Mouse (Mus musculus): ENCODE measurements around the gene Slc10a1. TPM values are rescaled to one million over a fixed set of nuclear protein-coding genes. Genes with fewer than 3 reads are reported as not detected.
"Not testable (repeated sequence)": the region's sequence is repeated elsewhere in the genome, so short reads cannot be mapped to it uniquely, and the experiment has no call there.

The Slc10a1 gene
- polyA plus RNA-seq, 1 experiment from 2014 or later: 0.94 TPM

DNA sequence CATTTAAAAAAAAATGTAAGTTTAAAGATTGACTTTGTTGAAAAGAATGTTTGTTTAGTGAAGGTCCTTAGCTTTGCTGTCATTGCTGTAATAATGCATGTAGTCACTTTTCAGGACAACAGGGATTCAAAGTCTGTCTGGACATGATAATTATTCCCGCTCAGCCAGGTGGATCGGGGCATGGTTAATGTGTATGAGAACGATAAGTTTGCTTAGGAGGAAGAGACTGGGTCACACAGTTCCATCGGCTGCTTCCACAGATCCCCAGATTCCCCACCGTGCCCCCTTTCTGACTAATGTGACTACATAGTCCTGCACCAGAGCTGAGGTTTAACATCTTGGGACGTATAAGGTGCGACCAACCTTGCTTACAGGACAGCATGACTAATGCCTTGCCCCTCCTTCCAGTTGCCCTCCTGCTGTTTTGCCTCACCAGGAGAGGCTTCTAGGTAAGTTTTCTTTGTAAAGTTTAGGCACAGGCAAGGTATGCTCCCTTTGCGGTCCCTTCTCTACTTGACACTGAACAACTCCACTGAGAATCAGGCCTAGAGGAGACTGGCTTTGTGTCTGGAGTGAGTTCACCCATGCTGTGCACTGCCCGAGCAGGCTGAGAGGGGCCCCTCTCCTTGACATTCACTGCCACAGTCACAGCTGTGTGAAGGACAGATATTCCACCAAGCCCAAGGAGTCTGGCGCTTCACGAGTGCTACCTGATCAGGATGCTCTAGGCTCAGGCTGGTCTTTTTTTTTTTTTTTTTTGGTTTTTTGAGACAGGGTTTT, 2.3 kb downstream of the Slc10a1 start:
- Histone ChIP-seq H3K4me1 (no peaks in the 10 kb centered on the region), H3K36me3 (no peaks in the 10 kb centered on the region), H3K9me3 (no peaks in the 10 kb centered on the region), H3K4me3 (no peak overlapping the region), H3K9ac (no peak overlapping the region), H3K27me3 (no peaks in the 10 kb centered on the region), H3K4me2 (no peak overlapping the region), H3K27ac (no peak overlapping the region)
- no peak for ATAC-seq (ENCODE audit: insufficient number of reproducible peaks, insufficient read depth, low FRiP score, low TSS enrichment, low read depth)
- 80% methylated on average over 11 of the region's 11 CpGs for WGBS

DNA sequence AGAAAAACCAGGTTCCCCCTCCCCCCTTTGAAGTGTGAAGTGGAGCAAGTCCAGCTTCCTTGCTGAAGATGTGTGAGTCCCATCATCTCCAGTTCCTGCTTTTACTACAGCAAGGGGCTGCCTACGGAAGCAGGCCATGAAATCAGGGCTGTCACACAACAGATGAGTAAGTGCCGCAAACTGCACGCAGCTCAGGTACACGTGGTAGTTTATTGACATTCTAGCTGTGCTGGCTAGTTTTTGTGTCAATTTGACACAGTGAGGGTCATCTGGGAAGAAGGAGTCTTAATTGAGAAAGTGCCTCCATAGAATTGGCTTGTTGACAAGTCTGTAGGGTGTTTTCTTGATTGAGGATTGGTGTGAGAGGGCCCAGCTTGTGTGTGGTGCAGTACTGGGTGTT, 5.9 kb downstream of the Slc10a1 start:
- Histone ChIP-seq H3K9ac (no peak overlapping the region), H3K4me3 (no peak overlapping the region), H3K4me1 (no peaks in the 10 kb centered on the region), H3K36me3 (peaks cover 23% of the 10 kb centered on the region), H3K4me2 (no peak overlapping the region), H3K9me3 (no peaks in the 10 kb centered on the region), H3K27me3 (no peaks in the 10 kb centered on the region), H3K27ac (no peak overlapping the region)
- ATAC-seq (ENCODE audit: insufficient number of reproducible peaks, insufficient read depth, low FRiP score, low TSS enrichment, low read depth): no peak
- 81% methylated on average over 4 of the region's 4 CpGs for WGBS

DNA sequence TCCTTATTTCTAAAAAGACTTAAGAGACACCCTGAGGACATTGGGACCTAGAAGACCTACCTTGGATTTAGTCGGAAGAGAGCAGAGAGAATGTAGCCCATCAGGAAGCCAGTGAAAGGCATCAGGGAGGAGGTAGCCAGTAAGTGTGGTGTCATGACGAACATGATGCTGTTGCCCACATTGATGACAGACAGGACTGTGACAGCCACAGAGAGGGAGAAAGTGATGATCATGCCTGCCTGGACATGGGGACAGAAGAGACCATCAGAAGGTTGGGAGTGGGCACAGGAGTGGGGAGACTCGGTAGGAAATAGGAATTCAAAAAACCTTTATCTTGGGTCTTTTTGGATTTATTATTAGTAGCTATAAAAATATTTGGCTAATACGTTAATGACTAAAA, 10.5 kb downstream of the Slc10a1 start:
- Histone ChIP-seq H3K4me3 (no peak overlapping the region), H3K27ac (no peak overlapping the region), H3K9ac (no peak overlapping the region), H3K9me3 (no peaks in the 10 kb centered on the region), H3K4me2 (no peak overlapping the region), H3K27me3 (no peaks in the 10 kb centered on the region), H3K36me3 (peaks cover 68% of the 10 kb centered on the region), H3K4me1 (no peaks in the 10 kb centered on the region)
- 83% methylated on average over 4 of the region's 4 CpGs for WGBS
- no peak for ATAC-seq (ENCODE audit: insufficient number of reproducible peaks, insufficient read depth, low FRiP score, low TSS enrichment, low read depth)

GRCm38 (mm10) chr12:80956039-80956438, 12.5 kb downstream of the Slc10a1 start:
- H3K36me3 ChIP-seq: peaks cover 86% of the 10 kb centered on the region
- no peaks in the 10 kb centered on the region for H3K4me1 ChIP-seq
- no peak overlapping the region for H3K27ac ChIP-seq
- 86% methylated on average over 3 of the region's 3 CpGs for WGBS
- no peak for ATAC-seq (ENCODE audit: insufficient number of reproducible peaks, insufficient read depth, low FRiP score, low TSS enrichment, low read depth)
- no peak overlapping the region for H3K4me2 ChIP-seq
- H3K4me3 ChIP-seq: no peak overlapping the region
- no peaks in the 10 kb centered on the region for H3K27me3 ChIP-seq
- H3K9me3 ChIP-seq: no peaks in the 10 kb centered on the region
- no peak overlapping the region for H3K9ac ChIP-seq

DNA sequence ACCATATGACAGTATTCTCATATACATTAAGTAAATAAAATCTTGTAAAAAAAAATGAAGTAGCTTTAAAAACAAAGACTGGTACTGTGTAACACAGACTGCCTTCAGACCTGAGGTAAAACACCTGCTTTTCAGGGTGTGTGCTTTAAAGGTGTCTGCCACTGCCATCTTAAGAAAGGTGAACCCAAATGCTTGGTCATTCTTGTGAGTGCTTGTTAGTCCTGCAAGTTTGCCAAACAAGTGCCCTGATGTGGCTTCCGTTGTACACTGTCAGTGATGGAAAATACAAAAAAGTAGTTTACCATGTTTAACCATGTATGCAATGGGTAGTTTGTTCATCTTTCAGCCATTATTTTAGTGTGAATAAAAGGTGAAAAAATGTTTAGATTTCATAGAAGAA, 16.0 kb downstream of the Slc10a1 start:
- Histone ChIP-seq H3K27me3 (no peaks in the 10 kb centered on the region), H3K4me1 (peaks cover 6% of the 10 kb centered on the region), H3K4me2 (no peak overlapping the region), H3K27ac (no peak overlapping the region), H3K9ac (no peak overlapping the region), H3K4me3 (no peak overlapping the region), H3K9me3 (no peaks in the 10 kb centered on the region), H3K36me3 (peaks cover 87% of the 10 kb centered on the region)
- WGBS: 98% methylated on average over 1 of the region's 1 CpGs
- ATAC-seq (ENCODE audit: insufficient number of reproducible peaks, insufficient read depth, low FRiP score, low TSS enrichment, low read depth): no peak

- H3K36me3 ChIP-seq: peaks cover 87% of the 10 kb centered on the region
- no peak overlapping the region for H3K4me3 ChIP-seq
- H3K27me3 ChIP-seq: no peaks in the 10 kb centered on the region
- 95% methylated on average over 3 of the region's 3 CpGs for WGBS
- H3K9ac ChIP-seq: no peak overlapping the region
- H3K9me3 ChIP-seq: no peaks in the 10 kb centered on the region
- H3K4me1 ChIP-seq: peaks cover 14% of the 10 kb centered on the region
- H3K4me2 ChIP-seq: no peak overlapping the region
- ATAC-seq (ENCODE audit: insufficient number of reproducible peaks, insufficient read depth, low FRiP score, low TSS enrichment, low read depth): no peak
- H3K27ac ChIP-seq: no peak overlapping the region
Observed at GRCm38 (mm10) chr12:80951640-80952219, 16.8 kb downstream of the Slc10a1 start.

- 93% methylated on average over 16 of the region's 16 CpGs for WGBS
- not testable (repeated sequence) for H3K9me3 ChIP-seq; ATAC-seq (ENCODE audit: insufficient number of reproducible peaks, insufficient read depth, low FRiP score, low TSS enrichment, low read depth); H3K4me2 ChIP-seq; H3K27me3 ChIP-seq; H3K4me3 ChIP-seq; H3K9ac ChIP-seq; H3K27ac ChIP-seq
- Histone ChIP-seq H3K36me3 (peaks cover 69% of the 10 kb centered on the region), H3K4me1 (peaks cover 18% of the 10 kb centered on the region)
Observed at GRCm38 (mm10) chr12:80949603-80950002, 18.9 kb downstream of the Slc10a1 start.

DNA sequence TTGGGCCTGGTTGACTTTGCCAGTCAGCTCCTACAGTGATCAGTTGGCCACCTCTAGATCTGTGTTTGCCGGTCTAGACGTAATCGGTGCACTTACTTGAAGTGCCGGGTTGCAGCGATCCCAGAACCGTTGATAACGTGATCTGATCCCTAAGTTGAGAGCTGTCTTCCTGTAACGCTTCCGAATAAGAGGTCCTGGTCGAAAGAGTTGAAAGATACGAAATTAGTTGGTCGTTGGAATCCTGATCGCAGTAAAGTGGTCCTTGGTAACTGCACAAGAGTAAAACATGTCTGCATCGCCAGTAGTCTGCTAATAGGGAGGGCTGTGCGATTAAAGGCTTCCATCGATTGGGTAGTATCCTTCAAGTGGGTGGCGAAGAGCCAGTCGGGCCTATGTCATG, 20.3 kb downstream of the Slc10a1 start:
- Histone ChIP-seq H3K36me3 (peaks cover 55% of the 10 kb centered on the region), H3K27ac (no peak overlapping the region), H3K4me3 (no peak overlapping the region), H3K4me1 (peaks cover 18% of the 10 kb centered on the region), H3K9ac (no peak overlapping the region), H3K4me2 (no peak overlapping the region), H3K27me3 (no peaks in the 10 kb centered on the region), H3K9me3 (no peaks in the 10 kb centered on the region)
- ATAC-seq (ENCODE audit: insufficient number of reproducible peaks, insufficient read depth, low FRiP score, low TSS enrichment, low read depth): no peak
- WGBS: 93% methylated on average over 18 of the region's 18 CpGs

GRCm38 (mm10) chr12:80945996-80946355, 22.5 kb downstream of the Slc10a1 start:
- whole genome bisulfite sequencing: under 1% methylated on average over 47 of the region's 47 CpGs
- ATAC-seq (ENCODE audit: insufficient number of reproducible peaks, insufficient read depth, low FRiP score, low TSS enrichment, low read depth): peak; percentile 97
- Histone ChIP-seq H3K9ac (peak overlapping the region; percentile 98), H3K27me3 (no peaks in the 10 kb centered on the region), H3K27ac (peak overlapping the region; percentile 97), H3K4me2 (peak overlapping the region; percentile 79), H3K9me3 (no peaks in the 10 kb centered on the region), H3K4me3 (peak overlapping the region; percentile 94), H3K36me3 (peaks cover 34% of the 10 kb centered on the region), H3K4me1 (peaks cover 18% of the 10 kb centered on the region)

DNA sequence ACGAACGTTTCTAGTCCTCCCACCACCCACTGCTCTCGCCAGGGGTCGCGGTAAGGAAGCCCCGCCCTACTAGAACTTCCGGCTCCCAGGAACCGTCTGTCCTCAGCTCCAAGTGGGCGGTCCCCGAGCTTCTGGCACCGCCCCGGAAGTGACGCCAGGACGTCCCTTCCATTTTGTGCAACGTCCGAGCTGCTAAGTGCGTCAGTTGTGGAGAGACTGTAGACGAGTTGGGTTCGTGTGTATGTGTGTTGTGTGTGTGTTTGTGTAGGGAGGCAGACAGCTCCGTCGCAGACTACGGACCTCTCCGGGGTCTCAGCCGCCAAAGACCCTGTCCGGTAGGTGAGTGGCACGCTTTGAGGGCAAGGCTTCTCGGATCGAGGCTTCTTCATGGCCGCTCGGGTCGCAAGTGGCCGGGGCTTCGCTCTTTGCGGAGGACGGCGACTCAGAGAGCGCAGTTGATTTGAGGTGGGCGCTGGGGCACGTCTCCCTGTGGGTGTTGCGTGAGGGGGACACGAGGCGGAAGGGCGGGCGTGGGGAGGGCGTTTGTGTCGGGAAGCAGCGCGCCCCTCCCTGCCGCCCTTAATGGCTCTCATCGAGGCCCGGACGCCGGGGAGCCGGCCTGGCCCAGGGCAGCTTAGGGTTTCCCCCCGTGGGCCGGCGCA, 23.0 kb downstream of the Slc10a1 start, which contains the start of gene Srsf5:
Gene Srsf5, plus strand, starts transcription at position 171 of the 662 bp plus-strand sequence.
- Histone ChIP-seq H3K9me3 (no peaks in the 10 kb centered on the region), H3K27me3 (no peaks in the 10 kb centered on the region), H3K9ac (peak within 1 kb of the TSS; percentile 98), H3K4me1 (peaks cover 18% of the 10 kb centered on the region), H3K27ac (peak within 1 kb of the TSS; percentile 97), H3K36me3 (peaks cover 28% of the 10 kb centered on the region), H3K4me3 (peak within 1 kb of the TSS; percentile 94), H3K4me2 (peak within 1 kb of the TSS; percentile 79)
- WGBS: under 1% methylated on average over 57 of the region's 57 CpGs
- ATAC-seq (ENCODE audit: insufficient number of reproducible peaks, insufficient read depth, low FRiP score, low TSS enrichment, low read depth): peak; percentile 87

GRCm38 (mm10) chr12:80944963-80945333, 23.6 kb downstream of the Slc10a1 start:
- WGBS: under 1% methylated on average over 9 of the region's 9 CpGs
- Histone ChIP-seq H3K36me3 (peaks cover 28% of the 10 kb centered on the region), H3K4me2 (peak overlapping the region; percentile 47), H3K4me3 (peak overlapping the region; percentile 94), H3K27ac (peak overlapping the region; percentile 97; the same call in 1 of the 2 replicates), H3K9ac (peak overlapping the region; percentile 64), H3K4me1 (peaks cover 18% of the 10 kb centered on the region)
- not testable (repeated sequence) for H3K27me3 ChIP-seq, H3K9me3 ChIP-seq
- peak; percentile 8; the same call in 1 of the 2 replicates for ATAC-seq (ENCODE audit: insufficient number of reproducible peaks, insufficient read depth, low FRiP score, low TSS enrichment, low read depth)

- 91% methylated on average over 4 of the region's 4 CpGs for WGBS
- no peaks in the 10 kb centered on the region for H3K27me3 ChIP-seq
- peak overlapping the region; percentile 47; the same call in 1 of the 2 replicates for H3K4me2 ChIP-seq
- H3K4me1 ChIP-seq: peaks cover 18% of the 10 kb centered on the region
- no peak for ATAC-seq (ENCODE audit: insufficient number of reproducible peaks, insufficient read depth, low FRiP score, low TSS enrichment, low read depth)
- H3K27ac ChIP-seq: no peak overlapping the region
- H3K36me3 ChIP-seq: peaks cover 22% of the 10 kb centered on the region
- no peaks in the 10 kb centered on the region for H3K9me3 ChIP-seq
- no peak overlapping the region for H3K9ac ChIP-seq
- H3K4me3 ChIP-seq: no peak overlapping the region
Observed at GRCm38 (mm10) chr12:80944204-80944603, 24.3 kb downstream of the Slc10a1 start.

All from embryonic facial prominence, embryonic 13.5 days (tissue).